Mouse (Mus musculus): ENCODE results near the gene Phb. TPM values are rescaled to one million over a fixed set of nuclear protein-coding genes. Genes with fewer than 3 reads are reported as not detected.

Gene Phb
- polyA plus RNA-seq, 1 experiment from 2014 or later: 328 TPM

- H3K9me3 ChIP-seq: no peaks in the 10 kb centered on the region
- peaks cover 11% of the 10 kb centered on the region; the same call in 1 of the 2 replicates for H3K4me1 ChIP-seq
- no peak for DNase-seq (ENCODE audit: low spot score)
- 88% methylated on average over 14 of the region's 14 CpGs for WGBS
- no peaks in the 10 kb centered on the region for H3K27me3 ChIP-seq (ENCODE audit: insufficient read depth, poor library complexity, severe bottlenecking)
- H3K36me3 ChIP-seq: peaks cover 93% of the 10 kb centered on the region
- no peak overlapping the region for H3K4me3 ChIP-seq
- no peak overlapping the region for H3K27ac ChIP-seq
These were observed 8.7 kb downstream of the Phb start for GRCm38 (mm10) chr11:95675498-95675897.

DNA sequence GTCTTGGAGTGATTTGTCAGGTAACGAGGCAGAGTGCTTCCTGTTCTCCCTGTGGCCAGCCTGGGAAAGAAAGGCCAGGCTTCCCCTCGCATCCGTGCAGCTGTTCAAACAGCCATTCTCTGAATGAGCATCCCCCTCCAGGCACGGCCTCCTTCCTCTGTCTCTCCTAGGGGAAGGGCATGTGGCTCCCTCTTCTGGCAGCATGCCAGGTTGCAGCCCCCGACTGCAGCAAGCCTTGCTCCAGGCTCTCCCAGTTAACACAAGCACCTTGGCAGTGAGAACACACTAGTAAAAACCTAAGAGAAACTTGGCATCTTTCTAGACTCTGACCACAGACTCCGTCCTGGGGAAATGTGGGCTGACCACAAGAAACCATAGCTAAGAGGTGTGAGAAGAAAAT, 9.6 kb downstream of the Phb start:
- Histone ChIP-seq H3K27me3 (ENCODE audit: insufficient read depth, poor library complexity, severe bottlenecking) (no peaks in the 10 kb centered on the region), H3K27ac (no peak overlapping the region), H3K4me3 (no peak overlapping the region), H3K9me3 (no peaks in the 10 kb centered on the region), H3K4me1 (peaks cover 13% of the 10 kb centered on the region), H3K36me3 (peaks cover 92% of the 10 kb centered on the region)
- DNase-seq (ENCODE audit: low spot score): peak; percentile 88
- 22% methylated on average over 6 of the region's 6 CpGs for WGBS

GRCm38 (mm10) chr11:95677925-95678701, 11.4 kb downstream of the Phb start:
- no peak for DNase-seq (ENCODE audit: low spot score)
- 90% methylated on average over 14 of the region's 14 CpGs for WGBS
- Histone ChIP-seq H3K36me3 (peaks cover 85% of the 10 kb centered on the region), H3K27me3 (ENCODE audit: insufficient read depth, poor library complexity, severe bottlenecking) (no peaks in the 10 kb centered on the region), H3K9me3 (no peaks in the 10 kb centered on the region), H3K4me1 (peaks cover 29% of the 10 kb centered on the region), H3K4me3 (no peak overlapping the region), H3K27ac (no peak overlapping the region)

DNA sequence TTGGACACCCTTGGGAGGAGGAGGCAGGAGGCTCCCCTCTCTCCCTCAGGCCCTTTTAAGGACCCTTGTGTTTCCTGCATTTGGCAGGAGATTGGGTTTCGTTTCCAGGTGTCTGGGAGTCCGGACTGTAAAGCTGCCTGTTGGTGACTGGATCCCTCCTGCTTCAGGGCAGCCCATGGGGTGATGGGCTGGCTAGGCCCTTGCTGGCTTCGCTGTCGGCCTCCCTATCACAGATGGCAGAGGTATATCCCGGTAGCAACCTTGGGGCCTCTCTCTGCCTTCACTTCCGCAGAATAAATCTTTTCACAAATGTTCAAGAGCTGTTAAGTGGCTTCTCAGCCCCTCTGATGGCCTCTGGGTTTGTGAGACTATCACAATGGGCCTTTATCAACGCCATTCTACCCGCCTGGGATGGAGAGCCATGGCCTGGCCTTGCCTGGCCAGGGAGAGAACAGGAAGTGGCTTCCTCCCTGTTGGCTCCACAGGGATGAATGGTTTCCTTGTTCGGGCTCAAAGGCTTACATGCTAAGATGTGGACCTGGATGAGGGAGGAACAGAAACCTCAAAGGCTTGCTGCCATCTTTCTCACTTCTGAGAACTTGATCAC, 15.3 kb downstream of the Phb start:
- no peak overlapping the region for H3K4me3 ChIP-seq
- no peaks in the 10 kb centered on the region for H3K27me3 ChIP-seq (ENCODE audit: insufficient read depth, poor library complexity, severe bottlenecking)
- peak overlapping the region; percentile 0 for H3K27ac ChIP-seq
- peaks cover 50% of the 10 kb centered on the region for H3K36me3 ChIP-seq
- peaks cover 18% of the 10 kb centered on the region for H3K4me1 ChIP-seq
- WGBS: 60% methylated on average over 9 of the region's 9 CpGs
- DNase-seq (ENCODE audit: low spot score): no peak
- no peaks in the 10 kb centered on the region for H3K9me3 ChIP-seq

- Histone ChIP-seq H3K27ac (peak overlapping the region; percentile 22; the same call in 1 of the 2 replicates), H3K36me3 (peaks cover 42% of the 10 kb centered on the region), H3K9me3 (no peaks in the 10 kb centered on the region), H3K4me3 (no peak overlapping the region), H3K27me3 (ENCODE audit: insufficient read depth, poor library complexity, severe bottlenecking) (no peaks in the 10 kb centered on the region), H3K4me1 (peaks cover 18% of the 10 kb centered on the region)
- 84% methylated on average over 3 of the region's 3 CpGs for WGBS
- DNase-seq (ENCODE audit: low spot score): no peak
These were observed 16.2 kb downstream of the Phb start for GRCm38 (mm10) chr11:95682946-95683345.

DNA sequence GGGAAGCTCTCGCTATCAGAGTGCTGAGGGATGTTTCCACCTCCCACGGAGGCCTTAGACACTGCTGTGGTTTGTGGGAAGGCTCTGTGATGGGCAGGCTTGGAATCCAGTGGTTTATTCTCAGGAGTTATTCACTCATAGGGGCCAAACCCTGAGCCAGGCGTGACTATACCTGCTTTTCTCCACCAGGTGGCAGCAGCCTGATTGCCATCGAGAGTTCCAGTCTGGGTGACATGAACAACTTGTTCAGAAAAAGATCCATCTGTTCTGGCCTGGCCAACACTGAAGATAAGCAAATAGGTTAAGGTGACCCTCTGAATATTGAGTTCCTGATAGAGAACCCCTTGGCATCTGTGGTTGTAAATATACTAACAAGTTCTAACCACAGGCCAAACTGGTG, 19.3 kb downstream of the Phb start:
- Histone ChIP-seq H3K4me1 (peaks cover 35% of the 10 kb centered on the region), H3K36me3 (peaks cover 14% of the 10 kb centered on the region), H3K27ac (no peak overlapping the region), H3K27me3 (ENCODE audit: insufficient read depth, poor library complexity, severe bottlenecking) (peaks cover 3% of the 10 kb centered on the region; the same call in 1 of the 2 replicates), H3K9me3 (no peaks in the 10 kb centered on the region), H3K4me3 (no peak overlapping the region)
- DNase-seq (ENCODE audit: low spot score): peak; percentile 88
- WGBS: 4% methylated on average over 4 of the region's 4 CpGs

- WGBS: 40% methylated on average over 11 of the region's 11 CpGs
- peaks cover 27% of the 10 kb centered on the region for H3K4me1 ChIP-seq
- 0 out of 2 replicates have a peak, but pooled peaks cover 4% of the 10 kb centered on the region for H3K36me3 ChIP-seq
- no peak for DNase-seq (ENCODE audit: low spot score)
- no peak overlapping the region for H3K27ac ChIP-seq
- H3K4me3 ChIP-seq: no peak overlapping the region
- H3K27me3 ChIP-seq (ENCODE audit: insufficient read depth, poor library complexity, severe bottlenecking): peaks cover 8% of the 10 kb centered on the region; the same call in 1 of the 2 replicates
- no peaks in the 10 kb centered on the region for H3K9me3 ChIP-seq
These were observed 20.4 kb downstream of the Phb start for GRCm38 (mm10) chr11:95687084-95687656.

- Histone ChIP-seq H3K36me3 (0 out of 2 replicates have a peak, but pooled peaks cover 4% of the 10 kb centered on the region), H3K27me3 (ENCODE audit: insufficient read depth, poor library complexity, severe bottlenecking) (peaks cover 8% of the 10 kb centered on the region; the same call in 1 of the 2 replicates), H3K4me3 (no peak overlapping the region; the same call in 1 of the 2 replicates), H3K9me3 (no peaks in the 10 kb centered on the region), H3K27ac (peak overlapping the region; percentile 78), H3K4me1 (peaks cover 21% of the 10 kb centered on the region)
- DNase-seq (ENCODE audit: low spot score): no peak
- WGBS: 38% methylated on average over 6 of the region's 6 CpGs
These were observed 21.8 kb downstream of the Phb start for GRCm38 (mm10) chr11:95688515-95688914.

GRCm38 (mm10) chr11:95688981-95689380, 22.2 kb downstream of the Phb start:
- Histone ChIP-seq H3K4me1 (peaks cover 21% of the 10 kb centered on the region), H3K9me3 (no peaks in the 10 kb centered on the region), H3K4me3 (no peak overlapping the region), H3K27ac (peak overlapping the region; percentile 78), H3K27me3 (ENCODE audit: insufficient read depth, poor library complexity, severe bottlenecking) (peaks cover 8% of the 10 kb centered on the region; the same call in 1 of the 2 replicates), H3K36me3 (0 out of 2 replicates have a peak, but pooled peaks cover 4% of the 10 kb centered on the region)
- WGBS: 32% methylated on average over 7 of the region's 7 CpGs
- DNase-seq (ENCODE audit: low spot score): peak; percentile 80

DNA sequence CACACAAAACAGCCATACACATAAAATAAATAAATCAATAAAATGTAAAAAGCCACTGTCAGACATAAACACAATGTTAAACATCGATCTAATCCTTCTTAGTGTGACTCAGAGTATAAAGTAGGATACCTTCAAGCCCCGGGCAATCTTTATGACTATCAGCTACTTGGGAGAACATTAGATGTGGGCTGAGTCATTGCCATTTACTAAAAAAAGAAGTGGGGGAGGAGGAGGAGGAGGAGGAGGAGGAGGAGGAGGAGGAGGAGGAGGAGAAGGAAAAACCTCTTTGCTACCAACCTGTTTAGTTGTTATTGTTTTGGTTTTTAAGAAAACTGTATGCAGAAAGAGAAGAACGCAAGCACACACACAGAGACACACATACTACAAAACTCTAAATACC, 22.8 kb downstream of the Phb start:
- no peak for DNase-seq (ENCODE audit: low spot score)
- WGBS: 79% methylated on average over 3 of the region's 3 CpGs
- Histone ChIP-seq H3K36me3 (no peaks in the 10 kb centered on the region), H3K4me1 (peaks cover 21% of the 10 kb centered on the region), H3K27me3 (ENCODE audit: insufficient read depth, poor library complexity, severe bottlenecking) (peaks cover 8% of the 10 kb centered on the region; the same call in 1 of the 2 replicates), H3K4me3 (no peak overlapping the region), H3K9me3 (no peaks in the 10 kb centered on the region), H3K27ac (0 out of 2 replicates have a peak overlapping the region, but pooled peaks have one; percentile 78)

GRCm38 (mm10) chr11:95698541-95698940, 31.8 kb downstream of the Phb start:
- H3K4me3 ChIP-seq: no peak overlapping the region
- H3K4me1 ChIP-seq: no peaks in the 10 kb centered on the region
- 81% methylated on average over 5 of the region's 5 CpGs for WGBS
- no peak for DNase-seq (ENCODE audit: low spot score)
- H3K27ac ChIP-seq: no peak overlapping the region
- H3K36me3 ChIP-seq: no peaks in the 10 kb centered on the region
- no peaks in the 10 kb centered on the region for H3K9me3 ChIP-seq
- no peaks in the 10 kb centered on the region for H3K27me3 ChIP-seq (ENCODE audit: insufficient read depth, poor library complexity, severe bottlenecking)

- 84% methylated on average over 13 of the region's 13 CpGs for WGBS
- Histone ChIP-seq H3K27me3 (ENCODE audit: insufficient read depth, poor library complexity, severe bottlenecking) (no peaks in the 10 kb centered on the region), H3K27ac (no peak overlapping the region)
These were observed 34.3 kb downstream of the Phb start for GRCm38 (mm10) chr11:95700778-95701739.

More at GRCm38 (mm10) chr11:95700778-95701739, 34.3 kb downstream of the Phb start:
- Histone ChIP-seq H3K9me3 (no peaks in the 10 kb centered on the region), H3K4me1 (no peaks in the 10 kb centered on the region), H3K36me3 (no peaks in the 10 kb centered on the region), H3K4me3 (no peak overlapping the region)
- DNase-seq (ENCODE audit: low spot score): no peak
